Mouse (Mus musculus) limb, embryonic 11.5 days (tissue): ENCODE results near the gene Lypd6. TPM values are rescaled to one million over a fixed set of nuclear protein-coding genes. Genes with fewer than 3 reads are reported as not detected.

ENCODE experiments used
- ATAC-seq: fragments of 200-750 bp; cut with Nextera tagmentation; 2 replicates; pipeline ENCODE4 v1.8.0; 2017; ENCODE audit warnings: low read depth; ENCODE audit not compliant: insufficient number of reproducible peaks, low FRiP score, low TSS enrichment
- DNase-seq: peaks from one replicate; pipeline ENCODE4 v3.0.0-alpha.2; 2015; ENCODE audit warnings: low spot score
- H3K27ac ChIP-seq: fragments of 300-500 bp; sonication (generic); replicated peaks from 2 replicates; pipeline ENCODE4 v1.5.1; 2014; ENCODE audit warnings: low read depth, mild to moderate bottlenecking, low read length
- H3K27me3 ChIP-seq: fragments of 300-500 bp; sonication (generic); 2 replicates; pipeline ENCODE4 v1.6.1; 2014; ENCODE audit warnings: mild to moderate bottlenecking, low read length, mixed read lengths; ENCODE audit not compliant: control insufficient read depth, insufficient read depth
- H3K36me3 ChIP-seq: fragments of 300-500 bp; sonication (generic); 2 replicates; pipeline ENCODE4 v1.6.1; 2014; ENCODE audit warnings: mild to moderate bottlenecking, low read length, moderate library complexity, mixed read lengths; ENCODE audit not compliant: control insufficient read depth, insufficient read depth
- H3K4me1 ChIP-seq: fragments of 300-500 bp; sonication (generic); 2 replicates; pipeline ENCODE4 v1.6.1; 2014; ENCODE audit warnings: low read length, mixed read lengths; ENCODE audit not compliant: control insufficient read depth, insufficient read depth
- H3K4me2 ChIP-seq: fragments of 300-500 bp; sonication (generic); 2 replicates; pipeline ENCODE4 v1.6.1; 2014; ENCODE audit warnings: low read depth, mild to moderate bottlenecking, moderate library complexity; ENCODE audit not compliant: severe bottlenecking
- H3K4me3 ChIP-seq: fragments of 300-500 bp; sonication (generic); 2 replicates; pipeline ENCODE4 v1.5.1; 2014; ENCODE audit warnings: low read depth, low read length
- H3K9ac ChIP-seq: fragments of 300-500 bp; sonication (generic); 2 replicates; pipeline ENCODE4 v1.6.1; 2014; ENCODE audit warnings: mild to moderate bottlenecking, low read length
- H3K9me3 ChIP-seq: fragments of 300-500 bp; sonication (generic); 2 replicates; pipeline ENCODE4 v1.6.1; 2016; ENCODE audit warnings: low read length; ENCODE audit not compliant: control insufficient read depth
- WGBS: fragments of 180-500 bp; shearing (Covaris S2); extraction: QIAGEN DNeasy Blood & Tissue Kit; methylation state at CpG from one replicate; pipeline ENCODE4 v1.1.7; 2014; 5-methylcytosine and 5-hydroxymethylcytosine counted together
- polyA plus RNA-seq: library from polyadenylated mRNA; unstranded; fragments of >200 nt; fragmentation: Nextera tagmentation; extraction: Ambion mirVana; gene quantifications from 2 replicates; pipeline ENCODE4 v1.2.1, GENCODE M21; 2014

Gene Lypd6
- polyA plus RNA-seq, 1 experiment from 2014 or later = 7.4 TPM

- no peak for DNase-seq
Observed at GRCm38 (mm10) chr2:50143672-50144071, 77.4 kb downstream of the Lypd6 start.

GRCm38 (mm10) chr2:50147308-50147707 is 81.1 kb downstream of the Lypd6 start:
- 72% methylated on average over 9 of the region's 9 CpGs for WGBS
- Histone ChIP-seq H3K27me3 (no peaks in the 10 kb centered on the region), H3K36me3 (no peaks in the 10 kb centered on the region), H3K4me2 (no peak overlapping the region), H3K4me1 (peaks cover 2% of the 10 kb centered on the region; the same call in 1 of the 2 replicates), H3K9ac (no peak overlapping the region), H3K9me3 (no peaks in the 10 kb centered on the region), H3K4me3 (no peak overlapping the region), H3K27ac (no peak overlapping the region)
- peak; percentile 21 for DNase-seq
- ATAC-seq = no peak

More at GRCm38 (mm10) chr2:50143672-50144071, 77.4 kb downstream of the Lypd6 start:
- no peak overlapping the region for H3K27ac ChIP-seq
- no peak for ATAC-seq
- H3K9me3 ChIP-seq = no peaks in the 10 kb centered on the region
- no peaks in the 10 kb centered on the region for H3K27me3 ChIP-seq
- WGBS = 74% methylated on average over 6 of the region's 6 CpGs
- H3K4me2 ChIP-seq = no peak overlapping the region
- no peaks in the 10 kb centered on the region for H3K36me3 ChIP-seq
- H3K4me3 ChIP-seq = no peak overlapping the region
- H3K9ac ChIP-seq = no peak overlapping the region
- H3K4me1 ChIP-seq = peaks cover 2% of the 10 kb centered on the region; the same call in 1 of the 2 replicates

DNA sequence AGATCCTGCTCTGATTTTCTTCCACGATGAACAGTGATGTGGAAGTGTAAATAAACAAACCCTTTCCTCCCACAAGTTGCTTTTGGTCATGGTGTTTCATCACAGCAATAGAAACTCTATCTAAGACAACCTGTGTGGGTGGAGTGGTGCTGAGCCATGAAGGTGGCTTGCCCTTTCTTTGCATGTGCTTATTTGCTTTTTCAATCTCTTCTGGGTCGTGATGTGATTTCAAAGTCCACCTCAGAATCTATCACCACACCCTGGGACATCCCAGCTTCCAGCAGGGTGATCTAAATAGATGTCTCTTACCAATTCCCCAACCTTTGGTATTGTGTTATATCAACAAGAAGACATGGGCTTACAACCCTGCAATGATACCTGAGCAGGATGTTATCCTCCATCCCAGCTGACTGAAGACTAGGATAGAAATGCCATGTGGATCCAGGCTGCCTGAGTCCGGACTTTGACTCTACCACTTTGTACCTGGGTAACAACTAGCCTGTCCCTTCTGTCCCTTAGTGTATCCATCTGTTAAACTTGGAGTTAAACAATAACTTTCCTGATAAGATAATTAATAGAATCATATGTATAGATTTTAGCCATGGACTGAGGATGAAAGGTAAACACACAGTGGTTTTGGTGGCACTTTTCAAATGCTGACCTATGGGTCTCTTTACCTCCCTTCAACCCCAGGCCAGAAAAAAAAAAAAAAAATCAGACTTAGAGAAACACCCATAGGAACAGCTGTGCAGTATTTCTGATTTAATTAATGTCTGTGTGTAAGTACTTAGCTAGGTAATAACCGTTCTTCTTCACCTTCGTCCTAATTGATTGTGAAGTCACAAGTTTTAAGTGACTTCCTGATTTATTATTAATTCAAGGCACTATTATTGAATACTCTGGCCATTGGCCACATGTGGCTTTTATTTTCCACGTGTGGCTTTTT is 83.3 kb downstream of the Lypd6 start:
- no peaks in the 10 kb centered on the region for H3K27me3 ChIP-seq
- peaks cover 2% of the 10 kb centered on the region; the same call in 1 of the 2 replicates for H3K4me1 ChIP-seq
- no peaks in the 10 kb centered on the region for H3K9me3 ChIP-seq
- no peak overlapping the region for H3K4me3 ChIP-seq
- no peaks in the 10 kb centered on the region for H3K36me3 ChIP-seq
- WGBS = 67% methylated on average over 6 of the region's 6 CpGs
- no peak overlapping the region for H3K27ac ChIP-seq
- ATAC-seq = no peak
- peak; percentile 14 for DNase-seq
- no peak overlapping the region for H3K9ac ChIP-seq
- H3K4me2 ChIP-seq = no peak overlapping the region

DNA sequence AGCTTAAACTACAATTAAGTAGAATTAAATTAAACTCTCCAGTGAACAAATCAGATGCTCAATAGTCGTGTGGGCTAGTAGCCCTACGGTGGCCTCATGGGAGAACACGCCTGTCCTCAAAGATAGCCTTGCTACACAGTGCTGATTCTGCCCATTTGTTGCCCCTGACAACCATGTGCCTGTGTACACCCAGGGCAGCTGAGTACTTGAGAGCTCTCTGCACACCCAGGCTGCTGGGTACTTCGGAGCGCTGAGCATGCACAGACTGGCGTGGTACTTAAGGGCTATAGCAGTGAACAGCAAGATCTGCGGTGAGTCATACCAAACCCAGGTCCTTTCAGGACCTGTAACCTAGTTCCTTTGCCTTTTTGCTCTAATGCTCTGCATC is 84.0 kb downstream of the Lypd6 start:
- H3K4me2 ChIP-seq = no peak overlapping the region
- ATAC-seq (peak; percentile 60; the same call in 1 of the 2 replicates), DNase-seq (peak; percentile 20)
- H3K27me3 ChIP-seq = no peaks in the 10 kb centered on the region
- H3K9me3 ChIP-seq = no peaks in the 10 kb centered on the region
- no peaks in the 10 kb centered on the region for H3K36me3 ChIP-seq
- H3K9ac ChIP-seq = no peak overlapping the region
- 68% methylated on average over 7 of the region's 7 CpGs for WGBS
- H3K27ac ChIP-seq = no peak overlapping the region
- peaks cover 2% of the 10 kb centered on the region; the same call in 1 of the 2 replicates for H3K4me1 ChIP-seq
- H3K4me3 ChIP-seq = no peak overlapping the region

DNA sequence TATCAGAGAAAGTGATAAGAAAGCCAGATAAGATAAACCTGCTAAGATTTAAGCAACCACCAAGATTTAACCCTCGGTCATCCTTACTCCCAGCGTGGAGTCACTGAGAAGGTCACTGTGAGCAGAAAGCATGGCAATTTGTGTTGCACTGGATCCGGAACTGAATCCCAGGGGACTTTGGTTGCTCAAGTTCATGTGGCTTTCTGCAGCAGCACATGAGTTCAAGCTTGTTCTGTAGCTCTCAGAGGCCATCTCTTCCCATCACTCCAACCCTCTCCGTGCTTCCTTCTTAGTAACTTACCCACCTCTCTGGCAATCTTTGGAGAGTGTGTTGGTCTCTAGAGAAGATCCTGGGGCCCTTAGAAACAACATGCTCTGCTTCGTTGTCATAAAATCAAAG is 84.6 kb downstream of the Lypd6 start:
- Histone ChIP-seq H3K4me2 (no peak overlapping the region), H3K4me1 (peaks cover 2% of the 10 kb centered on the region; the same call in 1 of the 2 replicates), H3K27ac (no peak overlapping the region), H3K36me3 (no peaks in the 10 kb centered on the region), H3K4me3 (no peak overlapping the region), H3K9me3 (no peaks in the 10 kb centered on the region), H3K27me3 (no peaks in the 10 kb centered on the region), H3K9ac (no peak overlapping the region)
- no peak for ATAC-seq
- peak; percentile 18 for DNase-seq
- 86% methylated on average over 5 of the region's 5 CpGs for WGBS

DNA sequence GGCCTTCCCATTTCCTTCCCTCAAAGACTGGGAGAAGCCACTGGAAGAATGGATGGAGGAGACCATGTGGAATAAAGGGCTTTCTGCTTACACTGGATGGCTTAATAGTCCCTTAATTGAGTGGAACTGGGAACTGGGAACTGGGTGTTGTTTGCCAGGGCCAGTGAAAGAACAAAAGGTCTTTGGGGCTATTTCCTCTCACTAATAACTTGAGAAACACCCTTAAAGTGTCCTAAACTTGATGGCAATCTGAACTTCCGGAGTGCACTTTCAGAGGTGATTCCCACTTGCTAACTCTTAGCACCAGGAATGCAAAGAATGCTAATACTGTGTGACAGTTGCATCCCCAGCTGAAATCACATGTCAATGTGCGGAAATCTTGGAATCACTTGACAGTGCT is 85.2 kb downstream of the Lypd6 start:
- ATAC-seq = no peak
- H3K27me3 ChIP-seq = no peaks in the 10 kb centered on the region
- H3K9ac ChIP-seq = no peak overlapping the region
- peaks cover 2% of the 10 kb centered on the region; the same call in 1 of the 2 replicates for H3K4me1 ChIP-seq
- WGBS = 42% methylated on average over 2 of the region's 2 CpGs
- H3K27ac ChIP-seq = no peak overlapping the region
- no peaks in the 10 kb centered on the region for H3K9me3 ChIP-seq
- H3K36me3 ChIP-seq = no peaks in the 10 kb centered on the region
- H3K4me2 ChIP-seq = no peak overlapping the region
- H3K4me3 ChIP-seq = no peak overlapping the region
- DNase-seq = peak; percentile 12

- Histone ChIP-seq H3K36me3 (no peaks in the 10 kb centered on the region), H3K9ac (no peak overlapping the region), H3K4me3 (no peak overlapping the region), H3K9me3 (no peaks in the 10 kb centered on the region), H3K27ac (no peak overlapping the region), H3K27me3 (no peaks in the 10 kb centered on the region), H3K4me2 (no peak overlapping the region), H3K4me1 (peaks cover 2% of the 10 kb centered on the region; the same call in 1 of the 2 replicates)
- DNase-seq (peak; percentile 14), ATAC-seq (no peak)
- 91% methylated on average over 3 of the region's 3 CpGs for WGBS
Observed at GRCm38 (mm10) chr2:50151879-50152278, 85.7 kb downstream of the Lypd6 start.

GRCm38 (mm10) chr2:50156009-50156408 is 89.8 kb downstream of the Lypd6 start:
- H3K36me3 ChIP-seq = no peaks in the 10 kb centered on the region
- no peak for ATAC-seq
- no peaks in the 10 kb centered on the region for H3K27me3 ChIP-seq
- no peak overlapping the region for H3K9ac ChIP-seq
- H3K4me1 ChIP-seq = no peaks in the 10 kb centered on the region
- no peak overlapping the region for H3K4me3 ChIP-seq
- WGBS = 93% methylated on average over 10 of the region's 10 CpGs
- no peak overlapping the region for H3K27ac ChIP-seq
- no peak overlapping the region for H3K4me2 ChIP-seq
- H3K9me3 ChIP-seq = no peaks in the 10 kb centered on the region
- peak; percentile 19 for DNase-seq
